Mouse (Mus musculus) limb, embryonic 14.5 days (tissue): Measurements from ENCODE around the gene Pole. TPM values are rescaled to one million over a fixed set of nuclear protein-coding genes. Genes with fewer than 3 reads are reported as not detected.
A peak's percentile ranks its signal among the peaks of the same experiment; 100 is the strongest.

Experiments used
- ATAC-seq: fragments of 200-750 bp; cut with Nextera tagmentation; 2 replicates; pipeline ENCODE4 v1.8.0; 2017; ENCODE audit warnings: low read depth, moderate number of reproducible peaks, moderate TSS enrichment; ENCODE audit not compliant: low FRiP score
- DNase-seq: peaks from one replicate; pipeline ENCODE4 v3.0.0-alpha.2; 2015; ENCODE audit warnings: low spot score
- H3K27ac ChIP-seq: fragments of 300-500 bp; sonication (generic); replicated peaks from 2 replicates; pipeline ENCODE4 v1.5.1; 2014; ENCODE audit warnings: low read depth, mild to moderate bottlenecking, low read length, moderate library complexity, mixed read lengths
- H3K27me3 ChIP-seq: fragments of 300-500 bp; sonication (generic); 2 replicates; pipeline ENCODE4 v1.6.1; 2014; ENCODE audit warnings: low read length, mixed read lengths; ENCODE audit not compliant: control insufficient read depth, insufficient read depth
- H3K36me3 ChIP-seq: fragments of 300-500 bp; sonication (generic); 2 replicates; pipeline ENCODE4 v1.6.1; 2014; ENCODE audit warnings: mild to moderate bottlenecking, low read length, moderate library complexity, mixed read lengths; ENCODE audit not compliant: control insufficient read depth, insufficient read depth
- H3K4me1 ChIP-seq: fragments of 300-500 bp; sonication (generic); 2 replicates; pipeline ENCODE4 v1.6.1; 2014; ENCODE audit warnings: antibody characterized with exemption, low read length, mixed read lengths; ENCODE audit not compliant: control insufficient read depth, insufficient read depth
- H3K4me2 ChIP-seq: fragments of 300-500 bp; sonication (generic); replicated peaks from 2 replicates; pipeline ENCODE4 v1.6.1; 2014; ENCODE audit warnings: low read depth, mild to moderate bottlenecking, low read length, moderate library complexity; ENCODE audit not compliant: severe bottlenecking
- H3K4me3 ChIP-seq: fragments of 300-500 bp; sonication (generic); replicated peaks from 2 replicates; pipeline ENCODE4 v1.5.1; 2014; ENCODE audit warnings: low read length
- H3K9ac ChIP-seq: fragments of 300-500 bp; sonication (generic); 2 replicates; pipeline ENCODE4 v1.6.1; 2014; ENCODE audit warnings: mild to moderate bottlenecking, low read depth, low read length, moderate library complexity; ENCODE audit not compliant: severe bottlenecking
- H3K9me3 ChIP-seq: fragments of 300-500 bp; sonication (generic); 2 replicates; pipeline ENCODE4 v1.6.1; 2016; ENCODE audit warnings: low read length; ENCODE audit not compliant: control insufficient read depth
- POLR2A ChIP-seq: fragments of 200-500 bp; IDR thresholded peaks from 2 replicates; pipeline ENCODE4 v1.8.0; 2012; ENCODE audit warnings: inconsistent platforms, mild to moderate bottlenecking, moderate library complexity, borderline replicate concordance; ENCODE audit not compliant: insufficient read depth, insufficient read length; ENCODE audit errors: extremely low read depth
- WGBS: fragments of 180-500 bp; shearing (Covaris S2); extraction: QIAGEN DNeasy Blood & Tissue Kit; methylation state at CpG from one replicate; pipeline ENCODE4 v1.1.7; 2014; 5-methylcytosine and 5-hydroxymethylcytosine counted together
- polyA plus RNA-seq, 2 experiments: library from polyadenylated mRNA; depleted of rRNA in 1 of 2; stranded (reverse) in 1 of 2; unstranded in 1 of 2; fragments of >200 nt; fragmentation: Nextera tagmentation in 1 of 2; extraction: Ambion mirVana in 1 of 2; gene quantifications; 2 replicates each; pipeline versions ENCODE4 v1.2.1 to v1.2.3; 2012 to 2014

Pole gene
- polyA plus RNA-seq, 2 experiments, result 24.3 to 34.1 TPM

- Histone ChIP-seq H3K9me3 (no peaks in the 10 kb centered on the region), H3K4me1 (no peaks in the 10 kb centered on the region), H3K9ac (no peak overlapping the region), H3K27me3 (no peaks in the 10 kb centered on the region), H3K4me3 (no peak overlapping the region), H3K36me3 (no peaks in the 10 kb centered on the region), H3K27ac (no peak overlapping the region), H3K4me2 (no peak overlapping the region)
- no peak for TF ChIP-seq POLR2A
- DNase-seq (no peak), ATAC-seq (no peak)
- 72% methylated on average over 4 of the region's 4 CpGs for WGBS
These were observed 12.0 kb upstream of the Pole start for GRCm38 (mm10) chr5:110274147-110274546.

GRCm38 (mm10) chr5:110274846-110275245 lies 11.3 kb upstream of the Pole start:
- 69% methylated on average over 2 of the region's 2 CpGs for WGBS

GRCm38 (mm10) chr5:110276391-110276790 lies 9.7 kb upstream of the Pole start:
- Histone ChIP-seq H3K9me3 (no peaks in the 10 kb centered on the region), H3K9ac (no peak overlapping the region), H3K27ac (no peak overlapping the region), H3K4me2 (no peak overlapping the region), H3K4me1 (no peaks in the 10 kb centered on the region), H3K27me3 (no peaks in the 10 kb centered on the region), H3K36me3 (no peaks in the 10 kb centered on the region), H3K4me3 (no peak overlapping the region)
- DNase-seq, result no peak
- WGBS, result 78% methylated on average over 2 of the region's 2 CpGs
- ATAC-seq, result no peak
- TF ChIP-seq POLR2A, result no peak

More at GRCm38 (mm10) chr5:110274846-110275245, 11.3 kb upstream of the Pole start:
- Histone ChIP-seq H3K9me3 (no peaks in the 10 kb centered on the region), H3K4me2 (no peak overlapping the region), H3K27me3 (no peaks in the 10 kb centered on the region), H3K4me3 (no peak overlapping the region), H3K4me1 (no peaks in the 10 kb centered on the region), H3K9ac (no peak overlapping the region), H3K27ac (no peak overlapping the region), H3K36me3 (no peaks in the 10 kb centered on the region)
- no peak for TF ChIP-seq POLR2A
- DNase-seq (no peak), ATAC-seq (no peak)

GRCm38 (mm10) chr5:110276910-110277309 lies 9.2 kb upstream of the Pole start:
- H3K4me3 ChIP-seq, result no peak overlapping the region
- TF ChIP-seq POLR2A, result no peak
- H3K27ac ChIP-seq, result no peak overlapping the region
- no peaks in the 10 kb centered on the region for H3K4me1 ChIP-seq
- DNase-seq, result no peak
- no peaks in the 10 kb centered on the region for H3K9me3 ChIP-seq
- no peaks in the 10 kb centered on the region for H3K27me3 ChIP-seq
- H3K9ac ChIP-seq, result no peak overlapping the region
- H3K4me2 ChIP-seq, result no peak overlapping the region
- no peaks in the 10 kb centered on the region for H3K36me3 ChIP-seq
- ATAC-seq, result no peak
- WGBS, result 87% methylated on average over 1 of the region's 1 CpGs

GRCm38 (mm10) chr5:110281984-110282383 lies 4.1 kb upstream of the Pole start:
- no peak for DNase-seq
- 77% methylated on average over 2 of the region's 2 CpGs for WGBS
- Histone ChIP-seq H3K27ac (no peak overlapping the region), H3K9me3 (no peaks in the 10 kb centered on the region), H3K4me3 (no peak overlapping the region), H3K27me3 (peaks cover 17% of the 10 kb centered on the region), H3K4me1 (peaks cover 3% of the 10 kb centered on the region; the same call in 1 of the 2 replicates), H3K4me2 (no peak overlapping the region), H3K9ac (no peak overlapping the region), H3K36me3 (no peaks in the 10 kb centered on the region)
- no peak for ATAC-seq
- no peak for TF ChIP-seq POLR2A

DNA sequence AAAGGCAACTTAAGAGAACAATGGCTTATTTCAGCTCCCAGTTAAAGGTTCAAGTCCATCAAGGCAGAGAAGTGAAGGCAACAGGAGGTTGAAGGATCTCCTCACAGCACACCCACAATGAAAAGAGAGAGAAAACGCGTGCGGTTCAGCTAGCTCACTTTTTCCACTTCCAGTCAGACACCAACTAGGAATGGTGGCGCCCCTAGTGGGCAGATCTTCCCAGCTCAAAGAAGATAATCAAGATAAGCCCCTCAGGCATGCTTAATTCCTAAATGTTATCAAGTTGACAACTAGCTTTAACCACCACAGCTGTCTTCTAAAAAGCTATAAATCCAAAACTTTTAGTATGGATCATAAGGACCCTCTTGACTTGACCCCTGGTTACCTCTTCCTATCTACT lies 1.6 kb upstream of the Pole start:
- no peak for TF ChIP-seq POLR2A
- Histone ChIP-seq H3K27me3 (peaks cover 17% of the 10 kb centered on the region), H3K4me3 (no peak overlapping the region), H3K4me2 (0 out of 2 replicates have a peak overlapping the region, but pooled peaks have one; percentile 81), H3K36me3 (peaks cover 4% of the 10 kb centered on the region), H3K27ac (no peak overlapping the region), H3K9ac (no peak overlapping the region), H3K9me3 (no peaks in the 10 kb centered on the region), H3K4me1 (peaks cover 5% of the 10 kb centered on the region; the same call in 1 of the 2 replicates)
- WGBS, result 14% methylated on average over 4 of the region's 4 CpGs
- ATAC-seq (no peak), DNase-seq (peak; percentile 33)
